Comparison of ENCODE assay signal across 7 mouse cellular contexts in genomic region chr12:83302320-83303153, GRCm38 (mm10).
A peak's percentile ranks its signal among the peaks of the same experiment; 100 is the strongest.
DNase-seq lines count a peak whose midpoint lies in the region; ATAC-seq and TF ChIP-seq lines count a peak whose summit lies in the region.

No protein-coding gene starts in this region.

- H3K36me3 ChIP-seq in hindbrain, embryonic 14.5 days (replicated peaks; ENCODE audit: control insufficient read depth, insufficient read depth) = no peaks in the 10 kb centered on the region

- 5% methylated on average over 18 of the region's 18 CpGs for WGBS in cerebellum, adult 2 months
- WGBS in hindbrain, embryonic 14.5 days = 9% methylated on average over 18 of the region's 18 CpGs

- H3K9ac ChIP-seq in hindbrain, embryonic 14.5 days = peak overlapping the region; percentile 37

- ATAC-seq in hindbrain, embryonic 14.5 days (ENCODE audit: low FRiP score) = peak; percentile 88

- peak; percentile 98 for DNase-seq in brain, adult 2 months (ENCODE audit: low read depth, low spot score)
- peak; percentile 94 to 96 for DNase-seq in cerebellum, adult 2 months
- DNase-seq in gastrocnemius, adult 18-20 months (ENCODE audit: low spot score) = peak; percentile 53
- DNase-seq in hindbrain, embryonic 14.5 days (ENCODE audit: low spot score) = peak; percentile 71
- peak; percentile 45 for DNase-seq in neural tube, embryonic 10.5 days (ENCODE audit: extremely low spot score, low spot score)
- no peak for DNase-seq in spleen, postnatal 4 days (ENCODE audit: low spot score in 2 of 2)
- no peak for DNase-seq in lung, postnatal 25 days (ENCODE audit: low spot score)

- H3K4me1 ChIP-seq in cerebellum, adult 2 months (ENCODE audit: control insufficient read depth, insufficient read depth, low read length) = peaks cover 27% of the 10 kb centered on the region
- H3K4me1 ChIP-seq in hindbrain, embryonic 14.5 days (replicated peaks; ENCODE audit: control insufficient read depth, insufficient read depth, low read length) = peaks cover 22% of the 10 kb centered on the region

- peak overlapping the region; percentile 98 for H3K27ac ChIP-seq in cerebellum, adult 2 months (ENCODE audit: insufficient read depth, low read length)
- H3K27ac ChIP-seq in hindbrain, embryonic 14.5 days = peak overlapping the region; percentile 93

- no peaks in the 10 kb centered on the region for H3K27me3 ChIP-seq in cerebellum, adult 2 months (ENCODE audit: control insufficient read depth, insufficient read depth, low read length)
- no peaks in the 10 kb centered on the region for H3K27me3 ChIP-seq in hindbrain, embryonic 14.5 days (ENCODE audit: control insufficient read depth, insufficient read depth, low read length)

- H3K4me2 ChIP-seq in hindbrain, embryonic 14.5 days (replicated peaks) = peak overlapping the region; percentile 13

- no peak for TF ChIP-seq CTCF in cerebellum, adult 2 months (IDR thresholded peaks at IDR 0.05; ENCODE audit: borderline replicate concordance, insufficient read depth, low read depth, low read length)

- no peak overlapping the region for H3K4me3 ChIP-seq in cerebellum, adult 2 months (replicated peaks; ENCODE audit: insufficient read depth, low read depth, low read length)
- H3K4me3 ChIP-seq in hindbrain, embryonic 14.5 days (replicated peaks; ENCODE audit: low read length) = no peak overlapping the region

- H3K9me3 ChIP-seq in hindbrain, embryonic 14.5 days (ENCODE audit: control insufficient read depth, low read length) = no peaks in the 10 kb centered on the region

- TF ChIP-seq POLR2A in cerebellum, adult 2 months (IDR thresholded peaks at IDR 0.05; ENCODE audit: borderline replicate concordance, insufficient read depth, low read length) = peak; percentile 17; the same call in 1 of the 2 replicates

Comparison
In these comparisons a context has a peak if more than half of its experiments do, and no peak if none do; other contexts are left out.
1. DNase-seq: peak in brain, adult 2 months (single experiment), cerebellum, adult 2 months (2 of 2), gastrocnemius, adult 18-20 months (single experiment), hindbrain, embryonic 14.5 days (single experiment) and neural tube, embryonic 10.5 days (single experiment); none in spleen, postnatal 4 days (0 of 2) and lung, postnatal 25 days (single experiment).